Mouse (Mus musculus) thymus, postnatal 36 days (tissue): ENCODE measurements at regions not wholly inside any gene's neighbourhood (a gene's known extent, or its start where the extent isn't known, plus 50 kb on each side); places are given as distances from the start of the nearest gene placed in this dataset.

ENCODE experiments used
- DNase-seq, 2 experiments: peaks; one replicate each; pipeline ENCODE4 v3.0.0; 2022; ENCODE audit warnings: mixed read lengths in 2 of 2

DNA sequence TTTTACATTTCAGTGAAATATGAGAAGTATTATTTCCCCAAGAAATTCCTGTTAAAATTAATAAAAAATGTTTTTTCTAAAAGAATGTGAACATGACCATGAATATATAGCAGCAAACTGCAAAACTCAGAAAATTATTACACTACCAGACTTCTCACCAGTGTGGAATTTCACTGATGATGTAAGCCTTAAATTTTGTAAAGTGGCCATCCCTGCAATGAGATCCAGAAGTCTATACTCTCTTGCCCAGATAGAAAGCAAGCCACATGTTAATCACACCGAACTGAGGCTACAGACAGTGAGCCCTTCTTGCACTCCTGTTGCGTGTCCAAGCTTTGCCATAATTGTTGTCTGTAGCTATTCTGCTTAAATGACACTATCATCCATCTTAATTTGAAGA, 62.6 kb upstream of the P3h2 start:
- no peak for DNase-seq

DNA sequence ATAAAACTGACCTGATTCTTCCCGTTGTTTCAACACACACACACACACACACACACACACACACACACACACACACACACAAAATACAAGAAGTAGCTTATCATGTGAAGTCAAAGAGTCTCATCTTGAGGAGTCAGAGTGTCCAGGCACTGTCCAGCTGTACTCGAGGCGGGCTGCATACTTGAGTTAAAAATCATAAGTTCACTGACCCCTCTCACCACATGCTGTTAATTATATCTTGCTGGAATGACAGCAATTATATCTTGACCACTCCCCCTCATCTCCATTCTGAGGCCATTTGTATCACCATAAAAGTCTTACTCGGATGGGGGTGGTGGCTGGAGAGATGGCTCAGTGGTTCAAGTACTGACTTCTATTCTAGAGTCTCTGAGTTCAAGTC, 58.5 kb upstream of the P3h2 start:
- DNase-seq = no peak

DNA sequence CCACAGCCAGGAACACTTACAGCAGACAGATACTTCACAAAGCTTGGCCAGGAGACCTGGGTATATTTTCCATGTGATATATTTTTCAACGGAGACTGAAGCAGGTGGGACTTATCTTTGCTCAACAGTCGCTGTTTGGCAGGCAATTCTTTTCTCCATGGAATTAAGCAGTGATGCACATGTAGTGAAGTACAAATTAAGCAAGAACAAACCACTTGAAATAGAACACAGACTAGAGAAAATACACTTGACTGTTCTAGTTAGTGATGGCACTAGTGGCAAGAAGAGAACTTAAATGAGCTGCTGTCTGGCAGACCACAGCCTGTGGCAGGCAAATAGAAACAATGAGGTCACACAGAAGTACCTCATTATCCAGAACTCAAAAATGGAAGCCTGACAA, 57.8 kb upstream of the P3h2 start:
- DNase-seq = no peak

DNA sequence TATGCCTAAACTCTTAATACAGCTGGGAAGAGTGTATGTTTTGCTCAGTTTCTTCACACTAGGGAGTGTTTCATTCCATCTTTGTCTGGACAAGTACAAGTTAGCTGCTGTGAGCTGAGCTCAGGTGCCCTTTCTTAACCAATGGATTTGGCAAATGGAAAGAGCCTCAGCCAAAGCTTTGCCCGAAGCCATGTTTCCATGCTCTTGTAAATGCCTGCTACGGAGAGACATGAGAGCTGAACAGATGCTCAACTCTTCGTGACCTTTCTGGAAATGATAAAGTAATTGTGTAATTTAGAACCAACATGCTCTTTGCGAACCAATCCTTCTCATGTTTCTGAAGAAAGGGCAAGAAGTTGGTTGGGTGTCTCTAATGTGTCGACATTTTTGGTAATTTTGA, 52.0 kb upstream of the P3h2 start:
- DNase-seq = no peak
